Mouse (Mus musculus) ES-E14 (cell line): ENCODE measurements at regions not wholly inside any gene's neighbourhood (a gene's known extent, or its start where the extent isn't known, plus 50 kb on each side); places are given as distances from the start of the nearest gene placed in this dataset.

Experiments
- DNase-seq: peaks from one replicate; pipeline ENCODE4 v3.0.0-alpha.2; 2013; ENCODE audit warnings: low read depth, low spot score
- H3K27ac ChIP-seq: 2 replicates; pipeline ENCODE4 v1.5.1; 2012; ENCODE audit warnings: low read depth, mild to moderate bottlenecking, low read length, moderate library complexity, mixed read lengths; ENCODE audit not compliant: poor library complexity, insufficient read depth, severe bottlenecking
- H3K36me3 ChIP-seq: 2 replicates; pipeline ENCODE4 v1.6.1; 2012; ENCODE audit warnings: mild to moderate bottlenecking, low read length, moderate library complexity, mixed read lengths; ENCODE audit not compliant: control insufficient read depth, poor library complexity, insufficient read depth, severe bottlenecking
- H3K4me1 ChIP-seq, 2 experiments: fragments of 150-350 bp in 1 of 2; sonication (generic) in 1 of 2; 2 replicates each; pipeline ENCODE4 v1.6.1; 2012; ENCODE audit warnings: low read length in 2 of 2, mild to moderate bottlenecking in 1 of 2, mixed read lengths in 1 of 2; ENCODE audit not compliant: control insufficient read depth in 2 of 2, insufficient read depth in 2 of 2, poor library complexity in 1 of 2
- H3K4me3 ChIP-seq, 2 experiments: fragments of 150-350 bp in 1 of 2; sonication (generic) in 1 of 2; 2 replicates each; pipeline ENCODE4 v1.5.1; 2012; ENCODE audit warnings: low read length in 2 of 2, low read depth in 1 of 2, mild to moderate bottlenecking in 1 of 2, mixed read lengths in 1 of 2; ENCODE audit not compliant: insufficient read depth in 1 of 2, poor library complexity in 1 of 2, severe bottlenecking in 1 of 2
- H3K9ac ChIP-seq: 2 replicates; pipeline ENCODE4 v1.6.1; 2012; ENCODE audit warnings: low read depth, mild to moderate bottlenecking, low read length, mixed read lengths; ENCODE audit not compliant: poor library complexity, insufficient read depth, severe bottlenecking
- H3K9me3 ChIP-seq: fragments of 150-350 bp; sonication (generic); 2 replicates; pipeline ENCODE4 v1.6.1; 2012; ENCODE audit warnings: low read depth, mild to moderate bottlenecking, low read length; ENCODE audit not compliant: control insufficient read depth, insufficient read depth
- CHD2 ChIP-seq: IDR thresholded peaks from 2 replicates; pipeline ENCODE4 v1.6.1; 2014; ENCODE audit warnings: mild to moderate bottlenecking, low read depth, low read length, inconsistent platforms
- HCFC1 ChIP-seq: IDR thresholded peaks from 2 replicates; pipeline ENCODE4 v1.6.1; 2012; ENCODE audit warnings: low read length, inconsistent platforms, borderline replicate concordance; ENCODE audit not compliant: insufficient read depth
- MAFK ChIP-seq: IDR thresholded peaks from 2 replicates; pipeline ENCODE4 v1.6.1; 2014; ENCODE audit warnings: mild to moderate bottlenecking, low read depth, low read length, inconsistent platforms; ENCODE audit not compliant: insufficient read depth
- ZC3H11A ChIP-seq: IDR thresholded peaks from 2 replicates; pipeline ENCODE4 v1.6.1; 2012; ENCODE audit warnings: low read depth, mild to moderate bottlenecking, inconsistent platforms, low read length, borderline replicate concordance
- ZNF384 ChIP-seq: IDR thresholded peaks from 2 replicates; pipeline ENCODE4 v1.6.1; 2012; ENCODE audit warnings: low read depth, low read length, inconsistent platforms
- in situ Hi-C, 2 experiments: fragments of 600-800 bp; cut with MboI; formaldehyde crosslinking; loops; one replicate each; pipeline ENCODE4 v1.15.1; 2025; ENCODE audit warnings: low sequenced_read_pairs in 2 of 2, inconsistent platforms in 1 of 2; ENCODE audit not compliant: unreplicated experiment in 2 of 2

- DNase-seq: no peak
These were observed 118.6 kb upstream of the Spata13 start for GRCm38 (mm10) chr14:60515094-60515786.

DNA sequence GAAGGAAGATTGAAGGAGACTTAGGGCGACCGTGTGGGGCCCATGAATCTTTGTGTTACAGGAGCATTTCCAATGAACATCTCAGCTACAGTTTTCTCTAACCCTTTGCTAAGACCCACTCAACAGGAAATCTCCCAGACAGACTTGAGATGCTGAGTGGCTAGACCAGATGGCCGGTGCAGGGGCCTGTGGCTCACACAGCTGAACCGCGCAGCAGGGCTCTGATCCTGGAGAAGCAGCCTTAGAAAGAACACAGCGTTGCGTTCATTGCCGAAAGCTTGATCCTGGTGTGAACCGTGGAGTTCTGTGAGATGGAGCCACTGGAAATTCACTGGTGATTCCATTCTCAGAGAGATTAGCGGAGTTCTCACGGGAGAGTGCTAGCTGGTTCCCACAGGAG lies 115.9 kb upstream of the Spata13 start:
- DNase-seq: no peak
- TF ChIP-seq HCFC1: no peak
- TF ChIP-seq CHD2: no peak
- TF ChIP-seq MAFK: no peak
- no peak for TF ChIP-seq ZNF384
- TF ChIP-seq ZC3H11A: no peak
- Histone ChIP-seq H3K4me1 (no peaks in the 10 kb centered on the region), H3K4me3 (no peak overlapping the region), H3K27ac (no peak overlapping the region), H3K36me3 (no peaks in the 10 kb centered on the region), H3K9ac (no peak overlapping the region), H3K9me3 (no peaks in the 10 kb centered on the region)
- in situ Hi-C loops: loop anchor here (10.0 to 25.0 kb wide), 2 partner anchors 177 to 569 kb away; no protein-coding TSS in a partner anchor

More at GRCm38 (mm10) chr14:60515094-60515786, 118.6 kb upstream of the Spata13 start:
- in situ Hi-C loops: loop anchor here (10.0 to 25.0 kb wide), 2 partner anchors 180 to 572 kb away; no protein-coding TSS in a partner anchor
- Histone ChIP-seq H3K4me3 (no peak overlapping the region), H3K36me3 (no peaks in the 10 kb centered on the region), H3K27ac (no peak overlapping the region), H3K4me1 (no peaks in the 10 kb centered on the region), H3K9me3 (no peaks in the 10 kb centered on the region), H3K9ac (no peak overlapping the region)
- TF ChIP-seq ZNF384 (no peak), HCFC1 (no peak), CHD2 (no peak), ZC3H11A (no peak), MAFK (no peak)

DNA sequence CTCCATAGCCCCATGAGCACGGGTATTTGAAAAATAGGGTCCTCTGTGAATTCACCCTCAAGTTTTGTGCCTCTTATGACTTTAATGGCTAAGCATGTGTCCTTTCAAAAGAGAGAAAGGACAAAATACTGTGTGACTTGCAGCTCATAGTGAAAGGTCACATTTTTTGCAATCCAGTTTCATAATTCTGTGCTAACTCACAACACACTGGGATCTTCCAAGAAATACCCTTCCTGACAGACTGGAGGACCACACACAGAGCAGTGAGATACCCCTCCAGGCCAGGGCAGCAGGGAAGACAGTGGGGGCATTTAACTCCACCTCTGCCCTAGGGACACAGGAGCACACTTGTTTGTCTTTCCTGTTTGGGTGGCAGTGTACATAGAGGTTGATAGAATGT lies 110.8 kb upstream of the Spata13 start:
- no peaks in the 10 kb centered on the region for H3K9me3 ChIP-seq
- DNase-seq: no peak
- H3K9ac ChIP-seq: no peak overlapping the region
- in situ Hi-C loops: loop anchor here in 1 of 2 experiments (25.0 kb wide), 1 partner anchor 564 kb away; no protein-coding TSS in a partner anchor
- TF ChIP-seq ZC3H11A (no peak), CHD2 (no peak), HCFC1 (no peak), MAFK (no peak), ZNF384 (no peak)
- no peaks in the 10 kb centered on the region; a peak in 1 of 4 replicates for H3K4me1 ChIP-seq
- no peaks in the 10 kb centered on the region for H3K36me3 ChIP-seq
- H3K4me3 ChIP-seq: no peak overlapping the region
- no peak overlapping the region for H3K27ac ChIP-seq

- DNase-seq: no peak
- in situ Hi-C loops: loop anchor here (25.0 kb wide), 2 partner anchors 562 to 587 kb away; no protein-coding TSS in a partner anchor
- H3K27ac ChIP-seq: no peak overlapping the region
- no peaks in the 10 kb centered on the region for H3K9me3 ChIP-seq
- H3K36me3 ChIP-seq: no peaks in the 10 kb centered on the region
- no peak overlapping the region for H3K9ac ChIP-seq
- no peak for TF ChIP-seq HCFC1
- no peak for TF ChIP-seq ZNF384
- H3K4me3 ChIP-seq: no peak overlapping the region
- no peaks in the 10 kb centered on the region; a peak in 2 of 4 replicates for H3K4me1 ChIP-seq
These were observed 108.9 kb upstream of the Spata13 start for GRCm38 (mm10) chr14:60524869-60525268.
